Mouse (Mus musculus) macrophage (primary cell): ENCODE measurements at regions not wholly inside any gene's neighbourhood (a gene's known extent, or its start where the extent isn't known, plus 50 kb on each side); places are given as distances from the start of the nearest gene placed in this dataset.
"Not testable (repeated sequence)": the region's sequence is repeated elsewhere in the genome, so short reads cannot be mapped to it uniquely, and the experiment has no call there.

Source experiments
- H3K27ac ChIP-seq: fragments of 350-480 bp; formaldehyde crosslinking; 2 replicates; pipeline ENCODE4 v1.9.0; 2021
- H3K36me3 ChIP-seq: fragments of 350-480 bp; formaldehyde crosslinking; 2 replicates; pipeline ENCODE4 v1.9.0; 2021; ENCODE audit errors: inconsistent target
- H3K4me3 ChIP-seq: fragments of 350-480 bp; formaldehyde crosslinking; 2 replicates; pipeline ENCODE4 v1.9.0; 2021; ENCODE audit errors: inconsistent target
- H3K79me2 ChIP-seq: fragments of 350-480 bp; formaldehyde crosslinking; 2 replicates; pipeline ENCODE4 v1.9.0; 2021; ENCODE audit errors: inconsistent target
- WGBS: methylation state at CpG from one replicate; pipeline ENCODE4 v1.1.7; 2026; ENCODE audit warnings: inconsistent platforms; ENCODE audit not compliant: missing documents; 5-methylcytosine and 5-hydroxymethylcytosine counted together

DNA sequence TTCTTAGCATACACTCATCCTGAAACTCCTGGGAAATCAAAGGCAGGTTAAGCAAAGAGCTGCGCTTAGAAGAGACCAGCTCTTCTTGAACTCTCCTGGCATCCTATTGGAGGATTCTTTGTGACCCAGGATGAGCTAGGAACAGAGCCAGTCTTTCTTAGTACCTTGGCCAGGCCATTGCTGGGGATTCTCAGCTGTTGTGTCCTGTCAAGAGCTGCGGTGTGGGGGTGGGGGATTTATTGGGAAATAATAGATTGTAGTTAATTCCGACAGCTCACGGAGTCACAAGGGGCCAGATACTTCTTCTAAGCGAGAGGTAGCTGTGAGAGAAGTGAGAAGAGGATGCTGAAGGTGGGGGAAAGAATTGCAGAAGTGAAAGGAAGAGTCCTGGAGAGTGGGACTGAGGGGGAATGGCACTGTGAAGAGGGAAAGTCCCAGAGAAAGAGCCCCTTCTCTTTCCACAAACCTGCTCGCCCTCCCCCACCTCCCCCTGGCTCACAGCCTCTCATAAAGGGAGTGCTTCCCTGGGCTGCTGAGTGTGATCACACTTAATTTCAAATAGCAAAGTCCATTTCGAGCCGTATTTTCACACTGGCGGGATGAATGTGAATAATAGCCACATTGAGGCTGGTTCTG, 129.8 kb downstream of the Gm5426 start:
- 70% methylated on average over 9 of the region's 9 CpGs for WGBS
- H3K79me2 ChIP-seq: no peaks in the 10 kb centered on the region
- no peak overlapping the region for H3K4me3 ChIP-seq
- no peaks in the 10 kb centered on the region for H3K36me3 ChIP-seq
- H3K27ac ChIP-seq: no peak overlapping the region

- H3K4me3 ChIP-seq: no peak overlapping the region
- no peaks in the 10 kb centered on the region for H3K79me2 ChIP-seq
- WGBS: 20% methylated on average over 4 of the region's 4 CpGs
- H3K27ac ChIP-seq: 0 out of 2 replicates have a peak overlapping the region, but pooled peaks have one; percentile 4
- H3K36me3 ChIP-seq: no peaks in the 10 kb centered on the region
These were observed 131.2 kb downstream of the Gm5426 start for GRCm38 (mm10) chr10:96267603-96268002.

DNA sequence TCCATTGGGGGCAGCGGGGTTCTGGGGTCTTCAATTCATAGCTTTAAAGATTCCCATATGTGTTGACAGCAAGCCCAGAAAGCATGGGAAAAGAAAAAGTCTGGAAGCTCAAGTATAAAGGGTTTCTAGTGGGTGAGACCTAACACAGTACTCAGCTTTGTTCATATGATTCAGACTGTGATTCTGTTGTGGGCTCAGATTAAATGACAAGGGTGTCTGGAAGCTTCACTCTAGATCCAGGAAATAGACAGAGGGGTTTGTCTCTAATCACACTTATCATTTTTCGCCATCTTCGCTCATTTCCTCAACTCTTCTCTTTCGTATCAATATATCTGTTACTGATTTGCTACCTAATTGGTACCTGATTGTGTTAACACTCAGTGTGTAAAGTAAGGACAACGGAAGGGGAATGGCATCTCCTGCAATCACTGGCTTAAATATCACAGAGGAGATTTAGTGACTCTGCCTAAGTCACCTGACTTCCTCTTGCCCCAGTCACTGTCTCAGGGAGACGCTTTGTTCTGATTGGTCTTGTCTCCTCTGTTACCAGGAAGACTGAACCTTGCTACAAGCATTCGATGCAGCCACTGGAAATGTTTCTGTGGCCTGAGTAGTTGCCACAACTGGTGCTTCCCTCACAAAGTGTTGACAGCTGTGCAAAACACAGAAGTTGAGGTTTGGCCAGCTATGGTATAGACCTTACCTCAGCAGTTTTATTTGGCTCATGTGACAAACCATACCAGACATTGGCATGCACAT, 137.4 kb downstream of the Gm5426 start:
- no peaks in the 10 kb centered on the region for H3K79me2 ChIP-seq
- 59% methylated on average over 7 of the region's 7 CpGs for WGBS
- H3K27ac ChIP-seq: peak overlapping the region; percentile 86
- no peaks in the 10 kb centered on the region for H3K36me3 ChIP-seq
- no peak overlapping the region for H3K4me3 ChIP-seq

GRCm38 (mm10) chr10:96280149-96280548, 143.7 kb downstream of the Gm5426 start:
- Histone ChIP-seq H3K4me3 (no peak overlapping the region), H3K79me2 (no peaks in the 10 kb centered on the region), H3K27ac (peak overlapping the region; percentile 7; the same call in 1 of the 2 replicates), H3K36me3 (no peaks in the 10 kb centered on the region)
- WGBS: 46% methylated on average over 6 of the region's 6 CpGs

DNA sequence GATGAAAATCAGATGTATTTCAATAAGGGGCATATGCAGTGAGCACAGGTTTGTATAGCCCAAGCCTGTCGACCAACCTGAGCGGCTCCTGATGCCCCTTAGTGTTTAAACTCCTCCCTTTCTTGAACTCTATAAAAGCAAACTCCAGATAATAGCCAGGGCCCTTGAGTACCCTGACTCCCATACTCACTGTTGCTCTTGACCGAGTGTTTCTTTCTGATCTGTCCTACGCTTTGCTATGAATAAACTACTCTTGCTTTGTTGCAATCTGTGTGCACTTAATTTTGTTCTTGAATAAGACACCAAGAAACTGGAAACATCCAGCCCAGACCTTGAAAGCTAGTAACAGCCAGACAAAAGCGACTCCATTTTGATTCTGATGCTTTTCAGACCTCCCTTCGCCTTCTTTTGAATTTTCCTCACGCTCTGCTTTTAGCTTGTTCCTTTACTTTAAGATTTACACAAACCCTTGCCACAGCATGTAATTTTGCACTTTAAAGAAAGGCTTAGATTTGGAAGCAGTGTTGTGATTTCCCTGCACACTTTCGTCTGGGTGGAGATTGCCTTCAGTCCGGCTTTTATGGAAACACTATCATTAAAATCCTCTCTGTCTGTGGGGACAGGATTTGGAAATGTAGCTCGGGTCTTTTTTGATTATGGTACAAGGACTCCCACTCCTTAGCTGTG, 149.1 kb downstream of the Gm5426 start:
- H3K4me3 ChIP-seq: no peak overlapping the region
- H3K36me3 ChIP-seq: no peaks in the 10 kb centered on the region
- no peak overlapping the region for H3K27ac ChIP-seq
- 90% methylated on average over 10 of the region's 10 CpGs for WGBS
- no peaks in the 10 kb centered on the region for H3K79me2 ChIP-seq

DNA sequence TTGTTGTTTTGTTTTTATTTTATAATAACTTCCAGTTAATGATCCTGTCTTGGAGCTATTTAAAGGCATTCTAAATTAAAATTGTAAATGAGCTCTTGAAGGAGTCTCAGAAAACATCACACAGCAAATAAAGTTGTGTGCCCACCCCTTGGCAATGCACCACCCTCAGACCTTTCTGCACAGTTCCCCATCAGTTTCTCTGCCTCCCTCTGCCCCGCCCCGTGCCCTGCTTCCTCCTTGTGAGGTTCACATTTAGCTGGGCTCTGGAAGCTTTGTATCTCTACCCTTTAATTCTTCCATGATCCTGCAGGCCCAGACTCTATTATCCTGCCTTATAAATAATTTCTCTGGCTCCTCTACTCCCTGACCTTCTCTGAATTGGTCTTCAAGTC, 149.7 kb downstream of the Gm5426 start:
- no peak overlapping the region for H3K27ac ChIP-seq
- 39% methylated on average over 2 of the region's 2 CpGs for WGBS
- H3K4me3 ChIP-seq: no peak overlapping the region
- no peaks in the 10 kb centered on the region for H3K36me3 ChIP-seq
- H3K79me2 ChIP-seq: no peaks in the 10 kb centered on the region

GRCm38 (mm10) chr10:96289005-96289404, 152.6 kb downstream of the Gm5426 start:
- H3K36me3 ChIP-seq, H3K27ac ChIP-seq, H3K79me2 ChIP-seq, H3K4me3 ChIP-seq: not testable (repeated sequence)

DNA sequence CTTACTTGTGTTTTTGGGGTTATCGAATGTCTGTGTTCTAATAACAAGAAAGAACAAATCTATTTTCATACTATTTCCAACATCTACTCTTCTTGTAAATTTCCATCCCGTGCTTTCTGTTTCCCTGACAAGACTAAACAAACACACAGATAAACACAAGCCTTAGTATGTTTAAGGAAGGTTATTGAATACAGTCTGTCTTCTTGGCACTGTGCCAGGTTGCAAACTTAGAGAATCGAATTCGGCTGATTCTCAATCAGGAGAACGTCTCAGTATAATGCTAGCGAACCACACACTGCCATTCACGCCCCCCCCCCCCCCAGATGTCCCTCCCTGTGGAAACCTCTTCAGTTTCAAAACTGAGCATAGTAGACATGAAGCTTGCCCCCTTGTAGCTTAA, 157.2 kb downstream of the Gm5426 start:
- WGBS: 74% methylated on average over 6 of the region's 7 CpGs
- H3K4me3 ChIP-seq: no peak overlapping the region
- H3K36me3 ChIP-seq: no peaks in the 10 kb centered on the region
- H3K79me2 ChIP-seq: no peaks in the 10 kb centered on the region
- H3K27ac ChIP-seq: no peak overlapping the region

DNA sequence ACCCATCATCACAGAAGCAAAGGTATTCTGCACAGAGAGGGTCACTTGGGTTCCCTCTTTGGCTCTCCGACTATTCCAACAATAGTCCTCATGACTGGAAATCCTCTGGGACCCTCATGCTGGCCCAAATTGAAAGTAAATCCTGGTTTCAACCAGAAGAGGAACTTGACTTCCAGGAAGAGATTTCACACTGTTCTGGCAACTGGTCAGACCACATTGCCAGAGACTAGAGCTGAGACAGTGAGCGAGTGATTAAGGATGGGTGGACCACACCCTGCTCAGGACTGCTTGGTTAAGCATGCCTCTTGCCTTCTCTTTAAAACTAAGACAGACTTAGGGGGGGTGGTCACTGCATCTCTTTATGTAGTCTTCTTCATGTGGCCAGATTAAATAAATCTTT, 158.3 kb downstream of the Gm5426 start:
- 54% methylated on average over 2 of the region's 2 CpGs for WGBS
- no peaks in the 10 kb centered on the region for H3K79me2 ChIP-seq
- H3K4me3 ChIP-seq: no peak overlapping the region
- H3K36me3 ChIP-seq: no peaks in the 10 kb centered on the region
- H3K27ac ChIP-seq: peak overlapping the region; percentile 8; the same call in 1 of the 2 replicates

GRCm38 (mm10) chr10:96297658-96298057, 161.3 kb downstream of the Gm5426 start:
- Histone ChIP-seq H3K27ac (no peak overlapping the region), H3K36me3 (no peaks in the 10 kb centered on the region), H3K79me2 (no peaks in the 10 kb centered on the region), H3K4me3 (no peak overlapping the region)
- 100% methylated on average over 4 of the region's 4 CpGs for WGBS

DNA sequence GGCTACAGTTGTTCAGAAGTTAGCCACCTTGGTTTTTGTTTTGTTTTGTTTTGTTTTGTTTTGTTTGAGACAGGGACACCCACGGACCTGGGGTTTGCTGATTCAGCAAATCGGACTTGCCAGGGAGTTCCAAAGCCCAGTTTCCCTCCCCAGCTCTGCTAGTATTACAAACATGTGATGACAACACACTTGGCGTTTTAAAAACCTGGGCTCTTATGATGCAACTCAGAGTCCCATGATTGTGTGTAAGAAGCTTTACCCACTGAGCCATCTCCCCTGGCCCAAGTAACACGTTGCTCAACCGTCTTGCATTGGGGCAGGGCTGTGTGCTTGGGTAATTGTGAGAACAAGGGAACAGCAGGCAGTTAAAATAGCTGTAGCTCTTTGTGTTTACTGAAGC, 162.2 kb downstream of the Gm5426 start:
- no peak overlapping the region for H3K27ac ChIP-seq
- H3K79me2 ChIP-seq: no peaks in the 10 kb centered on the region
- no peaks in the 10 kb centered on the region for H3K36me3 ChIP-seq
- H3K4me3 ChIP-seq: no peak overlapping the region
- WGBS: 44% methylated on average over 5 of the region's 5 CpGs

DNA sequence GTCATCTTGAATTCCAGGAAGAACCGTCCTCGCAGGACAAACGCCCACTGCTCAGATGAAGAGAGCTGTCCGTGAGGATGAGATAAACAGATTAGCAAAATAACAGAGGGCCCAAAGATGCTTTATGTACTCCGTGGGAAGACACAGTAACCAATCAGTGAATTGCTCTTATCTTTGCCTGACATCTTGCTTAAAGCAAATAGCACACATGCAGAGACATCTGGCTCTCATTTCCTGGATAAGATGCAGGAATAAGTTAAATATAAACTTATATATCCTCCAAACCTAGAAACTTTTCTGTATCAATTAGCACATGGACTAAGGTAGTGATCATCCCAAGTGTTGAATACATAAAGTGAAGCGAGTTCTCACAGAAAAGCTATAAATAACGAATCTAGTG, 169.3 kb downstream of the Gm5426 start:
- H3K4me3 ChIP-seq: no peak overlapping the region
- H3K79me2 ChIP-seq: no peaks in the 10 kb centered on the region
- H3K27ac ChIP-seq: no peak overlapping the region
- WGBS: 89% methylated on average over 7 of the region's 7 CpGs
- no peaks in the 10 kb centered on the region for H3K36me3 ChIP-seq

DNA sequence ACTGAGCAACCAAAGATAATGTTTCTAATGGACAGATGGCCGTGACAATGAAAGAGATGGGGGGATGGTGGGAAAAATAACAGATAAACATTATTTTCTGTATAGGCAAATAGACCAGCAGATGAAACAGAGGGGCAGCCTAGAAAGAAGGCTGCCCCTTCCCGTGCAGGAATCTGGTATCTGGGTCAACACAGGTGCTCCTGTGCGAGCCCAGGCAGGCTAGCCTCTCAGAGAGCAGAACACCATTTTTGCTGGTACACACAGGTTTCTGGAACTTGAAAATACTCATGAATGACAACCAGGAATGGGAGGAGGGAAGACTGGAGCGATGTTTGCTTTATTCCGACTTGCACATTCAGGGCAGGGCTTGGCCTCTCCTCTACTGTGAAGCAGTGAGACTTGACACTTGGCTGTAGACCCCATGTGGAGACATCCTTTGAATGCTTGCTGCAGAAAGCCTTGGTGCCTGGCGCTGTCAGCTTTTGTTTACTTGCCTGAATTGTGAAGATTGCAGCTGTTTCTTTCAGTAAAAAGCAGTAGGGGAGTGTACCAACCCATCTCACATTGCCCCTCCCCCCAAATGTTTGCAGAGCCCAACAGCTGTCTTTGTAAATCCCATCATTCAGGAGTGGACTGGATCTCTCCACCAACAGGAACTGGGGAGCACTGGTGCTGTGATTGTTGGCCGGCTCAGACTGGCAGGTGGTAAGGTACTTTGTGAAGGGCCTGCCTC, 172.5 kb downstream of the Gm5426 start:
- Histone ChIP-seq H3K79me2 (no peaks in the 10 kb centered on the region), H3K36me3 (no peaks in the 10 kb centered on the region), H3K4me3 (no peak overlapping the region), H3K27ac (no peak overlapping the region)
- 90% methylated on average over 7 of the region's 7 CpGs for whole genome bisulfite sequencing

DNA sequence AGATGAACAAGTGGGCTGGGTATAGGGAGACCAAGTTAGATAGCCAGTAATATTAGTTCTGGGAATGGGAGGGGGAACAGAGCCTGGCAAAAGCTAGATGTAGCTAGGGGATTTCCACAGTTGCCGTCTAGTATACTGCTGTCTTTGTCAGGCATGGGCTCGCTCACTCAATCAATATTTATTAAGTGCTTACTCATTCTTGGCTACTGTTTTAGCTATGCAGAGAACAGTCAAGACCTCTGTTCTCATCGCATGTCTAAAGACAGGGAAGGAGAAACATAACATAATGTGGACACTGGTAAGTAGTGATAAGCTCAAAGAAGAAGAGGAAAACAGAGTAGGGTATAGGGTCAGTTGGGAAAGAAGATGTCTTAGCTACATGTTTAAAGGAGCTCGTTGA, 173.4 kb downstream of the Gm5426 start:
- no peak overlapping the region for H3K4me3 ChIP-seq
- WGBS: 89% methylated on average over 3 of the region's 4 CpGs
- no peak overlapping the region for H3K27ac ChIP-seq
- no peaks in the 10 kb centered on the region for H3K36me3 ChIP-seq
- H3K79me2 ChIP-seq: no peaks in the 10 kb centered on the region

DNA sequence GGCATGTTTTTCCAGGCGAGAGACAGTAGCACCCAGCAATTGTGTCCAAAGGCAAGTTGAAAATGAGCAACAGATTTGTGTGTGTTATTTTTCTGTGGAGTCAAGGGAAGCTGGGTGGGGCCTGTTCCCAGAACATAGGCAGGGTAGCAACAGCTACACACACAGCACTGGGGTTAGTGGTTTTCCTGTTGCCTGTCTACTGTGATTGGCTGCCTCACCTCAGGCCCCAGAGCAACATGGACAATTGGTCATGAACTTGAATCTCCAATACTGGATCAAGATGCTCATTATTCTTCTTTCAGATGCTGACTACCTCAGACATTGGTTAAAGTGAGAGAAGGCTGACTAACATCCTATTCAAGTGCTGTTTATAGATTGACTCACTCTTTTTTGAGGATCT, 188.9 kb downstream of the Gm5426 start:
- Histone ChIP-seq H3K4me3 (no peak overlapping the region), H3K27ac (no peak overlapping the region), H3K79me2 (no peaks in the 10 kb centered on the region), H3K36me3 (no peaks in the 10 kb centered on the region)
- 100% methylated on average over 1 of the region's 1 CpGs for WGBS
